Mouse (Mus musculus) heart, adult 2 months (tissue): ENCODE results near the gene Cfap45.

ENCODE experiments used
- CTCF ChIP-seq: fragments of 200-600 bp; IDR thresholded peaks from 2 replicates; pipeline ENCODE4 v1.8.1; 2022; ENCODE audit warnings: antibody characterized with exemption, mild to moderate bottlenecking, moderate library complexity
- EP300 ChIP-seq: fragments of 200-500 bp; IDR thresholded peaks from 2 replicates; pipeline ENCODE4 v1.6.1; 2011; ENCODE audit warnings: low read depth, low read length, control low read depth; ENCODE audit not compliant: insufficient read depth
- POLR2A ChIP-seq: fragments of 200-500 bp; IDR thresholded peaks from 2 replicates; pipeline ENCODE4 v1.6.1; 2011; ENCODE audit warnings: mild to moderate bottlenecking, low read depth, low read length, control low read depth; ENCODE audit not compliant: insufficient read depth

DNA sequence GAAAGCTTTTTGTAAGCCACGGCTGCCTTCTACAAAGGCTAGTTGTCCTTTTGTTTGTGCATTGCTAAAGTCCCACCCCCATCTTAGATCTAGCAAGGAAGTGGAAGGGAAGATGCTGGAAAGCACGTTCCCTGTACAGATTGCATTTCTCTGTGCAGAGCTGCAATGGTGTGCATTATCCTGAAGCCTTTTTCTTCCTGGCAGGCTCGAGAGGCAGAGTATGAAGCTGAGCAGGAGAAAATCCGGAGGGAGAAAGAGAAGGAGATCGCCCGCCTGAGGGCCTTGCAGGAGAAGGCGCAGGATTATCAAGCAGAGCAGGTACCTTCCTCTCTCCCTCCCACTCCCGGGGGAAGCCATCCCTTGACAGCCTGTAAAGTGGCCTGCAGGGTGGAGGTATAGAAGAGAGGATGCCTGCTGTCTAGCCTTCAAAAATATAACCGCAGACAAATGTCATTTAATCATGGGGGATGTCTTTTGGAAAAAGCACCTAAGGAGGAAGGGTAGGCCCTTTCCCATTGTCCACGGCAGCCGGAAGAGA is 19.8 kb downstream of the Cfap45 start:
- no peak for TF ChIP-seq EP300
- TF ChIP-seq POLR2A = no peak
- TF ChIP-seq CTCF = no peak
